Mouse (Mus musculus) hindbrain, postnatal 0 days (tissue): ENCODE data around the gene Eno2. TPM values are rescaled to one million over a fixed set of nuclear protein-coding genes. Genes with fewer than 3 reads are reported as not detected.
A peak's percentile ranks its signal among the peaks of the same experiment; 100 is the strongest.

Source experiments
- ATAC-seq: fragments of 200-750 bp; cut with Nextera tagmentation; 2 replicates; pipeline ENCODE4 v1.8.0; 2017; ENCODE audit warnings: mild to moderate bottlenecking, moderate TSS enrichment, moderate library complexity
- DNase-seq: peaks from one replicate; pipeline ENCODE4 v3.0.0-alpha.2; 2015; ENCODE audit warnings: low spot score
- H3K27ac ChIP-seq: fragments of 300-500 bp; sonication (generic); 2 replicates; pipeline ENCODE4 v1.5.1; 2014; ENCODE audit warnings: mild to moderate bottlenecking
- H3K27me3 ChIP-seq: fragments of 300-500 bp; sonication (generic); 2 replicates; pipeline ENCODE4 v1.6.1; 2014; ENCODE audit warnings: low read length, mixed read lengths; ENCODE audit not compliant: insufficient read depth
- H3K36me3 ChIP-seq: fragments of 300-500 bp; sonication (generic); 2 replicates; pipeline ENCODE4 v1.6.1; 2014; ENCODE audit warnings: low read length, mixed read lengths; ENCODE audit not compliant: insufficient read depth
- H3K4me1 ChIP-seq: fragments of 300-500 bp; sonication (generic); 2 replicates; pipeline ENCODE4 v1.6.1; 2014; ENCODE audit warnings: antibody characterized with exemption, low read length, mixed read lengths; ENCODE audit not compliant: insufficient read depth
- H3K4me2 ChIP-seq: fragments of 300-500 bp; sonication (generic); 2 replicates; pipeline ENCODE4 v1.6.1; 2014; ENCODE audit warnings: low read depth, mild to moderate bottlenecking, low read length, moderate library complexity, mixed read lengths
- H3K4me3 ChIP-seq: fragments of 300-500 bp; sonication (generic); 2 replicates; pipeline ENCODE4 v1.5.1; 2014; ENCODE audit warnings: low read length
- H3K9ac ChIP-seq: fragments of 300-500 bp; sonication (generic); replicated peaks from 2 replicates; pipeline ENCODE4 v1.6.1; 2014; ENCODE audit warnings: mild to moderate bottlenecking, low read length, moderate library complexity, mixed read lengths
- H3K9me3 ChIP-seq: fragments of 300-500 bp; sonication (generic); 2 replicates; pipeline ENCODE4 v1.6.1; 2016; ENCODE audit warnings: low read length, mixed read lengths
- CTCF ChIP-seq: IDR thresholded peaks from 2 replicates; pipeline ENCODE4 v1.5.1; 2016; ENCODE audit warnings: antibody characterized with exemption, control low read depth, low read depth
- WGBS: fragments of 180-500 bp; shearing (Covaris S2); extraction: QIAGEN DNeasy Blood & Tissue Kit; methylation state at CpG from one replicate; pipeline ENCODE4 v1.1.7; 2014; 5-methylcytosine and 5-hydroxymethylcytosine counted together
- polyA plus RNA-seq: library from polyadenylated mRNA; unstranded; fragments of >200 nt; fragmentation: Nextera tagmentation; extraction: Ambion mirVana; gene quantifications from 2 replicates; pipeline ENCODE4 v1.2.1, GENCODE M21; 2015
- total RNA-seq: library from RNA; depleted of rRNA; stranded (reverse); fragments of >200 nt; gene quantifications from 2 replicates; pipeline ENCODE4 v1.2.3, GENCODE M21; 2014

Eno2 gene
- total and polyA plus RNA-seq, 2 experiments from 2014 or later, result 213 to 357 TPM

DNA sequence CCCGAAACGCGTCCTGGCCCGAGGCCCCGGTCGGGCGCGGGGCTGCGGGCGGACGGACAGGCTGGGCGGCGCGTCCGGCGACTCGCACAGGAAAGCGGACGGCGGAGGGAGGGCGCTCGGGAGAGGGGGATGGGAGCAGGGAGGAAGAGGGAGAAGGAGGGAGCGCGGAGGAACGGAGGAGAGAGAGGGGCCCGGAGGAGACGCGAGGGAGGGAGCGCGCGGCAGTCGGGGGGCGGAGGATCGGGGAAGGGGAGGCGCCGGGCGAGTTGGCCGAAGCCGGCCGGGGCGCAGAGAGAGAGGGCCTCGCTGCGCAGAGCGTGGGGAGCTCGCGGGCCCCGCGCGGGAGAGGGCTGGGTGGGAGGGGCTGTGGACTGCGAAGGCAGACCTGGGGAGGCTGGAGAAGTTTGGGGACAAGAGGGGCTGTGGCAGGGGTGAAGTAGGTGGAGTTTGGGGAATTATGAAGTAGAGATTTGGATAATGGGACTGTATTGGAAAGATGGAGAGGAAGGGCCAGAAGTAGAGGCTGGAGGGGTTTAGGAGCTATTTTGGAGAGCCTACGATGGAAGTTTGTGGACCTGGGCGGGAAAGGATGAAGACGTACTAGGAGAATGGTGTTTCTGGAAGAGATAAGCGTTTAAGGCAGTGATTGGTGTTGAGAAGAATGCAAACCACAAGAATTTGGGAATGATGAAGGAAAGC lies 12.7 kb downstream of the Eno2 start:
- H3K9me3 ChIP-seq, result no peaks in the 10 kb centered on the region
- H3K4me2 ChIP-seq, result peak overlapping the region; percentile 85
- peak overlapping the region; percentile 94 for H3K9ac ChIP-seq
- H3K27me3 ChIP-seq, result no peaks in the 10 kb centered on the region
- peak; percentile 82 for ATAC-seq
- TF ChIP-seq CTCF, result no peak
- no peaks in the 10 kb centered on the region for H3K36me3 ChIP-seq
- peak; percentile 88 for DNase-seq
- H3K4me1 ChIP-seq, result peaks cover 34% of the 10 kb centered on the region
- peak overlapping the region; percentile 97 for H3K27ac ChIP-seq
- WGBS, result 2% methylated on average over 39 of the region's 54 CpGs
- H3K4me3 ChIP-seq, result peak overlapping the region; percentile 85

DNA sequence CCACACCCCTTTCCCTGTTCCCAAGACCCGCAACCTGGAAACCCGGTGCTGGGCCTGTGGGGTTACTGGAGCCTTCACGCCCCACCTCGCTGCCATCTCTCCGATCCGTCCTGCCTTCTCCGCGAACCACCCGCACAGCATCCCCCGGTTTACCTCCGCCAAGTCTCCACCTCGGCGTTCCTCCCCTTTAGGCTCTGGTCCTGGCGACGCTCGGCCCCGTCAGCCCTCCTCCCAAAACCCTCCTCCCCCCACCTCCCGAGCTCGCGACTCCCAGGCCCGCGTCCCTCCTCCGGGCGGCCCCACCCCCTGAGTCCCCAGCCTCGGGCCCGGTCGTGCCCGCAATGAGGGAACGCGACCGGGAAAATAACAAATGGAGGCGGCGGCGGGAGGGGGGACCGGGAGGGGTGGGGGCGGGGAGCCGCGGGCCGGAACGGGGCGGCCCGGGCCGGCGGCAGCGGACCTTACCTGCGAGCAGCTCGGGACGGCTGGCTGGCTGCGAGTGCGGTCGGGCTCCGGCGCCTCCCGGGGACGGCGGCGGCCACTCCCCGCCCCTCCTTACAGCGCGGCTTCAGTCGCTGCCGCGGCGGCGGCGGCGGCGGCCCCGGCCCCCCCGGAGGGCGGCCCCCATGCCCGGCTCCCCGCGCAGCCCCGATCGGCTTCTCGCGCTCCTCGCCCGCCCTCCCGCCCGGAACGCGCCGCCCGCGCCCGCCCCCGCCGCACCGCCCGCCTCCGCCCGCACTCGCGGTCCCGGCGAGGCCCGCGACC lies 13.5 kb downstream of the Eno2 start, which contains the start of the genes Gm45234 and Atn1:
TSS of gene Gm45234 (minus strand) at position 191 of the 765 bp plus-strand sequence.
TSS of gene Atn1 (minus strand) at position 694 of the 765 bp plus-strand sequence.
- peaks cover 34% of the 10 kb centered on the region for H3K4me1 ChIP-seq
- peak within 1 kb of the TSS; percentile 85 for H3K4me3 ChIP-seq
- H3K27ac ChIP-seq, result peak within 1 kb of the TSS; percentile 97
- H3K4me2 ChIP-seq, result peak within 1 kb of the TSS; percentile 85
- DNase-seq (peak; percentile 80), ATAC-seq (peak; percentile 50)
- H3K36me3 ChIP-seq, result no peaks in the 10 kb centered on the region
- 2% methylated on average over 41 of the region's 100 CpGs for WGBS
- TF ChIP-seq CTCF, result no peak
- peak within 1 kb of the TSS; percentile 94 for H3K9ac ChIP-seq
- H3K27me3 ChIP-seq, result no peaks in the 10 kb centered on the region
- H3K9me3 ChIP-seq, result no peaks in the 10 kb centered on the region

DNA sequence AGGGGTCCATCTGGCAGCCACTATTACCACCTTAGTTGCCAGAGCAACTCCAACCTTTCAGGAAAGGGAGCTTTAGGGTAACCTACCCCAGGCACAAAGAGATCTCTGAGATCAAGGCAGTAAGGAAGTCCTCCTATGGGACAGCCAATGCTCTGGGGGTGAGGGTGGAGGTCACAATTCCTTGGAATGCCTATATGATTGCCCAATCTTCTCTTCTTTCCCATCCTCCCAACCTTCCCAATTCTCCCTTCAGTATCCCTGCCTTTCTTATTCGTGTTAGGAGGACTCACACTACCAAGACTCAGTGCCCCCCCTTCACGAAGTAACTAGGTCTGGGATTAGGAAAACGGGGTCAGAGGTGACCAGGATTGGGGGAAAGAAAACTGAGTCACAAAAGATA lies 14.2 kb downstream of the Eno2 start:
- no peaks in the 10 kb centered on the region for H3K36me3 ChIP-seq
- H3K4me1 ChIP-seq, result peaks cover 34% of the 10 kb centered on the region
- DNase-seq, result no peak
- no peak for TF ChIP-seq CTCF
- H3K4me3 ChIP-seq, result peak overlapping the region; percentile 85
- ATAC-seq, result no peak
- H3K27ac ChIP-seq, result peak overlapping the region; percentile 97
- H3K27me3 ChIP-seq, result no peaks in the 10 kb centered on the region
- no peaks in the 10 kb centered on the region for H3K9me3 ChIP-seq
- 5% methylated on average over 3 of the region's 3 CpGs for WGBS
- H3K9ac ChIP-seq, result peak overlapping the region; percentile 94
- H3K4me2 ChIP-seq, result peak overlapping the region; percentile 85

DNA sequence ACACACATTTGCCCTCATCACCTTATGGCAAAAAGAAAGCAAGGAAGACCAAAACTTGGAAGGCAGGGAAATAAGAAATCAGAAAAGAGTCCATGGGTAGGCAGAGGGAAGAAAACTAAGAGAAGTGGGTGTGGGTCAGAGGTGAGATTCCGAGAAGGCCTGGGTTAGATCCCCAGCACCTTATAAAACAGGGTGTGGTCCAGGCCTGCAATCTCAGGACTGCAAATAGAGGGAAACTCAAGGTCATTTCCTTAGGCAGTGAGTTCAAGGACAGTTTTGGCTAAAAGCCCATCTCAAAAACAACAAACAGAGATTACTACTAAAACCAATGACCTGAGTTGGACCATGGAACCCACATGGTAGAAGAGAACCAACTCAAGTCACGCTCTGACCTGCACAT lies 15.6 kb downstream of the Eno2 start:
- Histone ChIP-seq H3K36me3 (no peaks in the 10 kb centered on the region), H3K4me1 (peaks cover 33% of the 10 kb centered on the region), H3K27ac (no peak overlapping the region), H3K27me3 (no peaks in the 10 kb centered on the region), H3K4me2 (peak overlapping the region; percentile 85), H3K9ac (no peak overlapping the region), H3K4me3 (no peak overlapping the region), H3K9me3 (no peaks in the 10 kb centered on the region)
- DNase-seq (no peak), ATAC-seq (no peak)
- 93% methylated on average over 2 of the region's 2 CpGs for WGBS
- TF ChIP-seq CTCF, result no peak

DNA sequence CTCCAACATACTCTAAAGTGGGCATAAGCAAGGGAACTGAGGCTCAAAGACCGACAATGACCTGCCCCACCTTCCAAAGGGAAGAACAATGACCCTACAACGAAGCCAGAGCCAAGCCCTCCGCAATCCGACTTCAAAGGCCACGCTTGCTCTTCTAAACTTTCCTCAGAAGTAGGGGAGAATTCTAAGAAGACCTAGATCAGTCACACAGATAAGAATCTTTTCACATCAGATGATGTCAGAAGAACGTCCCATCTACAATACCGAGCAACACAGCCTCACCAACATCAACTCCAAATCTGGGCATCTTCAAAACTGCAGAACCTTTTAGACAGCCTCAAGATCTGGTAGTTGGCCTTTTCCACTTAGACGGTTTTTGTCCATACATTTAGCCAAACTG lies 19.1 kb downstream of the Eno2 start:
- no peak overlapping the region for H3K27ac ChIP-seq
- no peaks in the 10 kb centered on the region for H3K27me3 ChIP-seq
- H3K4me1 ChIP-seq, result peaks cover 24% of the 10 kb centered on the region
- no peak for TF ChIP-seq CTCF
- H3K9me3 ChIP-seq, result no peaks in the 10 kb centered on the region
- ATAC-seq (no peak), DNase-seq (no peak)
- no peak overlapping the region for H3K4me2 ChIP-seq
- H3K4me3 ChIP-seq, result no peak overlapping the region
- 83% methylated on average over 8 of the region's 8 CpGs for whole genome bisulfite sequencing
- H3K36me3 ChIP-seq, result peaks cover 15% of the 10 kb centered on the region
- H3K9ac ChIP-seq, result no peak overlapping the region

DNA sequence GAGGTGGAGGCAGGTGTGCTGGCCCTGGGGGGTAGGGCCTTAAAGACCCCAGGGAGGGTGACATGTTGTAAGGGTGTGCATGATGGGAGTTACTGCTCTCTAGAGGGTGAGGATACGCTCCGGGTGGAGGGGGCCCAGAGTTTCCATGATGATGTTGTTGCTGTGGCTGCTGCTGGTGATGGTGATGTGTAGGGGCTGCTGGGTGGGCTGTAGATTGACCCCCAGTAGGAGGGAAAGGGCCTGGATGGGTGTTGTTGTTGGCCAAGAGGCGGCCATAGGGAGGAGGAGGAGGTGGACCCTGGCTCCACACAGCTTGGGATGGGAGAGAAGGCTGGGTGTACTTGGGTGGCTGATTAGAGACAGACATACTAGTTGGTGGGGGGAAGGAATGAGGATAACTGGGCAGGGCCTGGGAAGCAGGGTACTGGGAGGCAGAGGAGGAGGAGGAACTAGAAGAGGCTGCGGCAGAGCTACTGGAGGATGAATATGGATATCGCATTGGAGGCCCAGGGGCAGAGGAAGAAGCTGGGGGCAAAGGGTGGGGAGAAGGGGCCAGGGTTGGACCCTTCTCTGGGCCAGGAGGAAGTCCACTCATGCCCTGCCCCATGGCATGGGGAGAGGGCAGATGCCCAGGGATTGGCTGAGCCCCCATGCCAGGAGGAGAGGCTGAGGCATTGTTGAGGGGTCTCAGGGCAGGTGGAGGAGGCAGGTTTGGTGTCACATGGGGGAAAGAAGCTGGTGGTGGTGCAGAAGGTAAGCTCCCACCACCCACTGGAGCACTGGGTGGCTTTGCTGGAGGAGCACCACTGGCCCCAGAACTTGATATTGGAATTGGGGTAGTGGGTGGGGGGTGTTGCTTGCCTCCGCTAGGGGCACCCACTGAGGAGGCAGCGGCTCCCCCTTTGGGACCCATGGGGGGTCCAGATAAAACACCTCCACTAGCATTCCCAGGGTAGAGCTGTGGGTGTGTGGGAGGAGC lies 22.5 kb downstream of the Eno2 start:
- Histone ChIP-seq H3K27ac (peak overlapping the region; percentile 87; the same call in 1 of the 2 replicates), H3K4me3 (no peak overlapping the region), H3K27me3 (no peaks in the 10 kb centered on the region), H3K4me1 (peaks cover 6% of the 10 kb centered on the region; the same call in 1 of the 2 replicates), H3K36me3 (peaks cover 25% of the 10 kb centered on the region), H3K9me3 (no peaks in the 10 kb centered on the region), H3K9ac (peak overlapping the region; percentile 78; the same call in 1 of the 2 replicates), H3K4me2 (peak overlapping the region; percentile 96)
- WGBS, result 86% methylated on average over 7 of the region's 7 CpGs
- no peak; the same call in 1 of the 2 replicates for ATAC-seq
- no peak for TF ChIP-seq CTCF
- no peak for DNase-seq
